Mouse (Mus musculus): Measurements from ENCODE around the gene Rsrc1.

GRCm38 (mm10) chr3:67059755-67060154 lies 78.6 kb downstream of the Rsrc1 start:
- TF ChIP-seq CTCF (IDR thresholded peaks at IDR 0.05; ENCODE audit: low read depth) (no peak), EP300 (IDR thresholded peaks at IDR 0.05; ENCODE audit: low read depth) (no peak)
